Mouse (Mus musculus) lung, embryonic 14.5 days (tissue): ENCODE results near the gene 1700012A03Rik. TPM values are rescaled to one million over a fixed set of nuclear protein-coding genes. Genes with fewer than 3 reads are reported as not detected.

Experiments
- ATAC-seq: fragments of 200-750 bp; cut with Nextera tagmentation; 2 replicates; pipeline ENCODE4 v1.8.0; 2017; ENCODE audit warnings: mild to moderate bottlenecking, moderate TSS enrichment, moderate library complexity; ENCODE audit not compliant: insufficient read depth
- DNase-seq: peaks from one replicate; pipeline ENCODE4 v3.0.0-alpha.2; 2015
- H3K27ac ChIP-seq: fragments of 300-500 bp; sonication (generic); 2 replicates; pipeline ENCODE4 v1.5.1; 2014; ENCODE audit warnings: low read depth, mild to moderate bottlenecking, moderate library complexity
- H3K27me3 ChIP-seq: fragments of 300-500 bp; sonication (generic); 2 replicates; pipeline ENCODE4 v1.6.1; 2014; ENCODE audit warnings: low read length, control low read depth; ENCODE audit not compliant: insufficient read depth
- H3K36me3 ChIP-seq: fragments of 300-500 bp; sonication (generic); 2 replicates; pipeline ENCODE4 v1.6.1; 2014; ENCODE audit warnings: control low read depth; ENCODE audit not compliant: insufficient read depth
- H3K4me1 ChIP-seq: fragments of 300-500 bp; sonication (generic); 2 replicates; pipeline ENCODE4 v1.6.1; 2014; ENCODE audit warnings: antibody characterized with exemption, control low read depth; ENCODE audit not compliant: insufficient read depth
- H3K4me2 ChIP-seq: fragments of 300-500 bp; sonication (generic); 2 replicates; pipeline ENCODE4 v1.6.1; 2014; ENCODE audit warnings: mild to moderate bottlenecking
- H3K4me3 ChIP-seq: fragments of 300-500 bp; sonication (generic); 2 replicates; pipeline ENCODE4 v1.5.1; 2014; ENCODE audit warnings: low read depth, low read length
- H3K9ac ChIP-seq: fragments of 300-500 bp; sonication (generic); 2 replicates; pipeline ENCODE4 v1.6.1; 2014
- H3K9me3 ChIP-seq: fragments of 300-500 bp; sonication (generic); 2 replicates; pipeline ENCODE4 v1.6.1; 2016; ENCODE audit warnings: low read depth, low read length, control low read depth
- CTCF ChIP-seq: IDR thresholded peaks from 2 replicates; pipeline ENCODE4 v1.5.1; 2016; ENCODE audit warnings: antibody characterized with exemption, low read depth
- WGBS: fragments of 180-500 bp; shearing (Covaris S2); extraction: QIAGEN DNeasy Blood & Tissue Kit; methylation state at CpG from one replicate; pipeline ENCODE4 v1.1.7; 2014; 5-methylcytosine and 5-hydroxymethylcytosine counted together
- polyA plus RNA-seq: library from polyadenylated mRNA; unstranded; fragments of >200 nt; fragmentation: Nextera tagmentation; extraction: Ambion mirVana; gene quantifications from 2 replicates; pipeline ENCODE4 v1.2.1, GENCODE M21; 2014

Gene 1700012A03Rik
- polyA plus RNA-seq, 1 experiment from 2014 or later: not detected

DNA sequence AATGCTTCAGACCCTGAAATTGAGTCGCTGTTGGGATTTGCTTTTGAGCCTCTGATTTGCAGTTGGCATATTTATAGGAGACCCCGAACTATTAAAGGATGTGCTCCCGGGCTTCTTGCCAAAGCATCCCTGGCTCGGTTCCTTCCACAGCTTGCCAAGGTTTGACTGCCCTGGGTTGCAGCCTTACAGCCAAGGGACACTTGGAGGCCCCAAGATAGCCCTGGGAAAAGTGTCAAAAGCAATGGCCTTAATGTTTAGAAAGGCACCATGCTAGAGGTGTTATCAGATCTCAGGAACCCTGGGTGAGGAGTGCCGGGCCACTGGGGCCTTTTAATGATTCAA lies 32.0 kb upstream of the 1700012A03Rik start:
- 28% methylated on average over 5 of the region's 5 CpGs for WGBS
- no peak overlapping the region for H3K4me3 ChIP-seq
- no peak overlapping the region for H3K4me2 ChIP-seq
- H3K27ac ChIP-seq: peak overlapping the region; percentile 67; the same call in 1 of the 2 replicates
- ATAC-seq (peak; percentile 91), DNase-seq (peak; percentile 94)
- no peaks in the 10 kb centered on the region for H3K9me3 ChIP-seq
- H3K36me3 ChIP-seq: no peaks in the 10 kb centered on the region
- H3K27me3 ChIP-seq: no peaks in the 10 kb centered on the region
- H3K4me1 ChIP-seq: peaks cover 11% of the 10 kb centered on the region; the same call in 1 of the 2 replicates
- no peak for TF ChIP-seq CTCF
- H3K9ac ChIP-seq: no peak overlapping the region

DNA sequence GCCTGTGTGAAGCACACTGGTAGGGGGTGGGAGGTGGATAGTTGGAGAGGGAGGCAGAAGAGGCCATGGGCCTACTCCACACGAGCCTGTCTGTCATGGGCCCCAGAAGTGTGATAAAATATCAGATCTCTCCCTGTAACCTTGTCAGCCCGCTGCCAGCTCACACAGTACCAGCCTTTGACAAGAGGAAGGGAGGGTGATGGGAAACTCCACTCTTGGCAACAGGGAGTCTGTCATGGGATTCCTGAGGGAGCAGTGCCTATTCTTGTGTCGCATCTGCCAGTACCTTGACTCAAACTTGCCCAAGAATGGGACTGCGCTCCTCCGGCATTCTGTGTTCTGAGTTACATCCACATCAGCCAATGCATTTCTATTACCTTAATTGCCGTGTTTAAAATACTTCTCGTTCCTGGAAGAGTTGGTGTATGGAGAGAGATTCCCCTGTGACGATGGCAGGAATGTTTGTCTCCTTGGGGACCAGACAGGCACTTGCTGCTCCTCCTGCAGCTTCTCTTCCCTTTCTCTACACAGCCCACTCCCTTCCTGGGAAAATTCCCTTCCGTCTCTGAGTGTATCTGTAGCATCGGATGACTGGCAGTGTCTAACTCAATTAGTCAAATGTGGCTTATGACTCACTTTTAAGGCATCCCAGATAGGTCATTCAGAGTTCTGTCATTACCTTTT lies 28.1 kb upstream of the 1700012A03Rik start:
- H3K4me2 ChIP-seq: no peak overlapping the region
- no peak overlapping the region for H3K9ac ChIP-seq
- no peaks in the 10 kb centered on the region for H3K27me3 ChIP-seq
- TF ChIP-seq CTCF: no peak
- DNase-seq (no peak), ATAC-seq (no peak)
- H3K9me3 ChIP-seq: no peaks in the 10 kb centered on the region
- no peaks in the 10 kb centered on the region for H3K36me3 ChIP-seq
- 72% methylated on average over 10 of the region's 10 CpGs for WGBS
- peaks cover 9% of the 10 kb centered on the region; the same call in 1 of the 2 replicates for H3K4me1 ChIP-seq
- H3K27ac ChIP-seq: no peak overlapping the region
- no peak overlapping the region for H3K4me3 ChIP-seq

GRCm38 (mm10) chr6:32022537-32022869 lies 27.5 kb upstream of the 1700012A03Rik start:
- Histone ChIP-seq H3K9me3 (no peaks in the 10 kb centered on the region), H3K36me3 (no peaks in the 10 kb centered on the region), H3K4me2 (no peak overlapping the region), H3K27me3 (no peaks in the 10 kb centered on the region), H3K9ac (no peak overlapping the region), H3K27ac (no peak overlapping the region), H3K4me3 (no peak overlapping the region), H3K4me1 (0 out of 2 replicates have a peak, but pooled peaks cover 4% of the 10 kb centered on the region)
- DNase-seq (no peak), ATAC-seq (no peak)
- TF ChIP-seq CTCF: no peak
- WGBS: 85% methylated on average over 1 of the region's 1 CpGs

- no peak overlapping the region for H3K27ac ChIP-seq
- no peaks in the 10 kb centered on the region for H3K4me1 ChIP-seq
- no peak overlapping the region for H3K4me3 ChIP-seq
- ATAC-seq: no peak
- H3K4me2 ChIP-seq: no peak overlapping the region
- TF ChIP-seq CTCF: no peak
- 55% methylated on average over 3 of the region's 3 CpGs for WGBS
- H3K9ac ChIP-seq: no peak overlapping the region
- H3K9me3 ChIP-seq: no peaks in the 10 kb centered on the region
- no peaks in the 10 kb centered on the region for H3K27me3 ChIP-seq
- DNase-seq: peak; percentile 46
- no peaks in the 10 kb centered on the region for H3K36me3 ChIP-seq
Measured at GRCm38 (mm10) chr6:32028228-32029009, 21.6 kb upstream of the 1700012A03Rik start.

- Histone ChIP-seq H3K4me2 (no peak overlapping the region), H3K4me1 (no peaks in the 10 kb centered on the region), H3K36me3 (no peaks in the 10 kb centered on the region), H3K9me3 (no peaks in the 10 kb centered on the region), H3K27ac (no peak overlapping the region), H3K4me3 (no peak overlapping the region), H3K9ac (no peak overlapping the region), H3K27me3 (no peaks in the 10 kb centered on the region)
- ATAC-seq (no peak), DNase-seq (no peak)
- WGBS: 50% methylated on average over 2 of the region's 2 CpGs
- no peak for TF ChIP-seq CTCF
Measured at GRCm38 (mm10) chr6:32034226-32034625, 15.8 kb upstream of the 1700012A03Rik start.

DNA sequence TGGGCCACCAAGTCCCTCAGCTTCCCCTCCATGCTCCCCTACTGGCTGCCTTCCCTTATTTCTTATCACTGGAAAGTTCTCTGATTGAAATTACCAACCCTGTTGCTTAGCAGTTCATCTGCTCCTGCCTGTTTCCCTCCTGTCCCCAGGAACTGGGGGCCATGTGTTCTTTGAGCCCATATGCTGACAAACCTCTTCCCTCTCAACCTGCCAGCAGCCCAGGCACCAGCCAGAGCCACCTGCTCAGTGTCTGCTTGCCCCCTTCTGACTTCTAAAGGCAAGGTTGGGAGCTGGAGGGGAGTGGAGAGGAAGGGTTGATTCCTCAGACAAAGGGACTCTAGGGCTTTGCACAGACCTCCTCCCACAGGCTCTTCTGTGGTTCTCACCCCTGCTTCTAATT lies 4.7 kb upstream of the 1700012A03Rik start:
- TF ChIP-seq CTCF: no peak
- Histone ChIP-seq H3K4me2 (no peak overlapping the region), H3K4me1 (no peaks in the 10 kb centered on the region), H3K9ac (no peak overlapping the region), H3K9me3 (no peaks in the 10 kb centered on the region), H3K4me3 (no peak overlapping the region), H3K27me3 (no peaks in the 10 kb centered on the region), H3K27ac (no peak overlapping the region), H3K36me3 (no peaks in the 10 kb centered on the region)
- DNase-seq: no peak
- ATAC-seq: no peak

DNA sequence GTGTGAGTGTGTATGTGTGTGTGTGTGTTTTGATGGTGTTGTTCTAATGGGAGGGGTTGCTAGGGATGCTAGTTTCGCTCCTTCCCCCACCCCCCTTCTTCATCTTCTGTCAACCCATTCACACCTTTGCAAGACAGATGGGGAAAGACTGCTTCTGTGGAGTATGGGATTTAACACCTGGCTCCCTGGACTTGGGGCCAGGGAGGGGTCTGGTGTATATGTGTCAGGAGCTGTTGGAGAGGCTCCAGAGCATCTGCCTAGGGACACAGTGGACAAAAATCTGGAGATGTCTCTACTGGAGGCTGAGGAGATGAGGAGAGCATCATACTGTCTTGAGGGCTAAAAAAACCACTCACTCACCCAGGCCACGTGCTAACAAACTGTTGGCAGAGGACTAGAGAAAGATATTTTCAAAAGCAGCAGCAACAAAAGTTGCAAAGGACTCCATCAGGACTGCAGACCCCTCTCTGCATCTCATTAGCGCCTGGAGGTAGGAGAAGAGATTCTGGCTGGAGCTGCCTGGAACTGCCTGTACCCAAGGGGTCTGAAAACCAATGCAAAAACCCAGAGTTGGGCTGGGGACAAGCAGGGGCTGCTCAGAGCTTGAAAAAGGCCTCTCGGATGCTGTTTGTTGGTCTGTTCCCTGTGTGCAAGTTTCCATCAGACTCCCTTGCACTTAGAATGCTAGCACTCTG lies 643 bp upstream of the 1700012A03Rik start:
- Histone ChIP-seq H3K4me2 (no peak overlapping the region), H3K27ac (no peak overlapping the region), H3K9me3 (no peaks in the 10 kb centered on the region), H3K4me1 (no peaks in the 10 kb centered on the region), H3K36me3 (no peaks in the 10 kb centered on the region), H3K27me3 (no peaks in the 10 kb centered on the region), H3K9ac (no peak overlapping the region), H3K4me3 (no peak overlapping the region)
- no peak for TF ChIP-seq CTCF
- no peak for ATAC-seq
- no peak for DNase-seq
- 47% methylated on average over 4 of the region's 4 CpGs for WGBS
